Mouse (Mus musculus): ENCODE measurements around the gene Scrn3. TPM values are rescaled to one million over a fixed set of nuclear protein-coding genes. Genes with fewer than 3 reads are reported as not detected.

Scrn3 gene
- polyA plus RNA-seq, 1 experiment from 2014 or later, result 26.3 TPM

- Histone ChIP-seq H3K27me3 (peaks cover 95% of the 10 kb centered on the region), H3K9ac (no peak overlapping the region), H3K4me1 (replicated peaks) (peaks cover 57% of the 10 kb centered on the region), H3K4me3 (replicated peaks) (no peak overlapping the region), H3K9me3 (replicated peaks) (no peaks in the 10 kb centered on the region), H3K36me3 (no peaks in the 10 kb centered on the region), H3K4me2 (0 out of 2 replicates have a peak overlapping the region, but pooled peaks have one; percentile 5), H3K27ac (no peak overlapping the region)
- WGBS (ENCODE audit: insufficient replicate concordance), result under 1% methylated on average over 38 of the region's 38 CpGs
- no peak for ATAC-seq (ENCODE audit: low read depth)
- DNase-seq, result no peak
Measured at GRCm38 (mm10) chr2:73277021-73277708, 35.2 kb upstream of the Scrn3 start.

- Histone ChIP-seq H3K36me3 (no peaks in the 10 kb centered on the region), H3K4me3 (replicated peaks) (no peak overlapping the region), H3K9ac (no peak overlapping the region), H3K4me2 (no peak overlapping the region), H3K27ac (no peak overlapping the region), H3K9me3 (replicated peaks) (no peaks in the 10 kb centered on the region), H3K4me1 (replicated peaks) (peaks cover 54% of the 10 kb centered on the region), H3K27me3 (peaks cover 93% of the 10 kb centered on the region)
- DNase-seq, result no peak
- WGBS (ENCODE audit: insufficient replicate concordance), result 4% methylated on average over 18 of the region's 18 CpGs
- ATAC-seq (ENCODE audit: low read depth), result no peak
Measured at GRCm38 (mm10) chr2:73277709-73278075, 34.7 kb upstream of the Scrn3 start.

- peaks cover 48% of the 10 kb centered on the region for H3K4me1 ChIP-seq (replicated peaks)
- H3K4me2 ChIP-seq, result peak overlapping the region; percentile 28
- no peaks in the 10 kb centered on the region for H3K9me3 ChIP-seq (replicated peaks)
- DNase-seq, result peak; percentile 69
- 2% methylated on average over 20 of the region's 20 CpGs for WGBS (ENCODE audit: insufficient replicate concordance)
- H3K4me3 ChIP-seq (replicated peaks), result peak overlapping the region; percentile 7; the same call in 1 of the 2 replicates
- H3K9ac ChIP-seq, result no peak overlapping the region
- ATAC-seq (ENCODE audit: low read depth), result no peak
- peaks cover 88% of the 10 kb centered on the region for H3K27me3 ChIP-seq
- H3K36me3 ChIP-seq, result no peaks in the 10 kb centered on the region
- no peak overlapping the region for H3K27ac ChIP-seq
Measured at GRCm38 (mm10) chr2:73278131-73278854, 34.1 kb upstream of the Scrn3 start.

GRCm38 (mm10) chr2:73278869-73279268 is 33.5 kb upstream of the Scrn3 start:
- DNase-seq, result no peak
- Histone ChIP-seq H3K9me3 (replicated peaks) (no peaks in the 10 kb centered on the region), H3K4me2 (peak overlapping the region; percentile 28), H3K27ac (no peak overlapping the region), H3K27me3 (peaks cover 83% of the 10 kb centered on the region), H3K36me3 (no peaks in the 10 kb centered on the region), H3K4me3 (replicated peaks) (peak overlapping the region; percentile 7), H3K4me1 (replicated peaks) (peaks cover 43% of the 10 kb centered on the region), H3K9ac (no peak overlapping the region)
- WGBS (ENCODE audit: insufficient replicate concordance), result 1% methylated on average over 17 of the region's 17 CpGs
- no peak for ATAC-seq (ENCODE audit: low read depth)

- ATAC-seq (ENCODE audit: low read depth) (no peak), DNase-seq (no peak)
- peak overlapping the region; percentile 7 for H3K4me3 ChIP-seq (replicated peaks)
- H3K9ac ChIP-seq, result no peak overlapping the region
- H3K27me3 ChIP-seq, result peaks cover 77% of the 10 kb centered on the region
- H3K27ac ChIP-seq, result no peak overlapping the region
- H3K36me3 ChIP-seq, result no peaks in the 10 kb centered on the region
- peak overlapping the region; percentile 28 for H3K4me2 ChIP-seq
- peaks cover 37% of the 10 kb centered on the region for H3K4me1 ChIP-seq (replicated peaks)
- WGBS (ENCODE audit: insufficient replicate concordance), result 3% methylated on average over 31 of the region's 31 CpGs
- H3K9me3 ChIP-seq (replicated peaks), result no peaks in the 10 kb centered on the region
Measured at GRCm38 (mm10) chr2:73279271-73280038, 32.9 kb upstream of the Scrn3 start.

- H3K9ac ChIP-seq, result no peak overlapping the region
- no peak for ATAC-seq (ENCODE audit: low read depth)
- peaks cover 36% of the 10 kb centered on the region for H3K4me1 ChIP-seq (replicated peaks)
- peak overlapping the region; percentile 34 for H3K4me2 ChIP-seq
- no peak overlapping the region for H3K27ac ChIP-seq
- peak overlapping the region; percentile 24 for H3K4me3 ChIP-seq (replicated peaks)
- 3% methylated on average over 33 of the region's 33 CpGs for WGBS (ENCODE audit: insufficient replicate concordance)
- H3K9me3 ChIP-seq (replicated peaks), result no peaks in the 10 kb centered on the region
- peaks cover 71% of the 10 kb centered on the region for H3K27me3 ChIP-seq
- H3K36me3 ChIP-seq, result peaks cover 4% of the 10 kb centered on the region; the same call in 1 of the 2 replicates
- no peak for DNase-seq
Measured at GRCm38 (mm10) chr2:73280356-73281047, 31.9 kb upstream of the Scrn3 start.

GRCm38 (mm10) chr2:73281048-73281661 is 31.2 kb upstream of the Scrn3 start:
- peaks cover 6% of the 10 kb centered on the region for H3K36me3 ChIP-seq
- no peak overlapping the region for H3K27ac ChIP-seq
- H3K4me3 ChIP-seq (replicated peaks), result peak overlapping the region; percentile 24
- no peak overlapping the region for H3K9ac ChIP-seq
- peak overlapping the region; percentile 34 for H3K4me2 ChIP-seq
- peaks cover 36% of the 10 kb centered on the region for H3K4me1 ChIP-seq (replicated peaks)
- DNase-seq (no peak), ATAC-seq (ENCODE audit: low read depth) (no peak)
- H3K27me3 ChIP-seq, result peaks cover 64% of the 10 kb centered on the region
- no peaks in the 10 kb centered on the region for H3K9me3 ChIP-seq (replicated peaks)
- WGBS (ENCODE audit: insufficient replicate concordance), result 10% methylated on average over 22 of the region's 22 CpGs

- Histone ChIP-seq H3K27me3 (peaks cover 59% of the 10 kb centered on the region), H3K36me3 (peaks cover 11% of the 10 kb centered on the region), H3K4me2 (no peak overlapping the region; the same call in 1 of the 2 replicates), H3K9me3 (replicated peaks) (no peaks in the 10 kb centered on the region), H3K9ac (no peak overlapping the region), H3K4me3 (replicated peaks) (no peak overlapping the region; the same call in 1 of the 2 replicates), H3K27ac (no peak overlapping the region), H3K4me1 (replicated peaks) (peaks cover 36% of the 10 kb centered on the region)
- no peak for DNase-seq
- WGBS (ENCODE audit: insufficient replicate concordance), result 15% methylated on average over 7 of the region's 7 CpGs
- no peak for ATAC-seq (ENCODE audit: low read depth)
Measured at GRCm38 (mm10) chr2:73281707-73282106, 30.7 kb upstream of the Scrn3 start.

- Histone ChIP-seq H3K36me3 (peaks cover 37% of the 10 kb centered on the region), H3K27me3 (peaks cover 20% of the 10 kb centered on the region), H3K4me2 (no peak overlapping the region), H3K27ac (no peak overlapping the region), H3K9me3 (replicated peaks) (no peaks in the 10 kb centered on the region), H3K9ac (no peak overlapping the region), H3K4me3 (replicated peaks) (no peak overlapping the region), H3K4me1 (replicated peaks) (peaks cover 11% of the 10 kb centered on the region)
- WGBS (ENCODE audit: insufficient replicate concordance), result 13% methylated on average over 2 of the region's 2 CpGs
- no peak for DNase-seq
- no peak for ATAC-seq (ENCODE audit: low read depth)
Measured at GRCm38 (mm10) chr2:73285630-73286029, 26.8 kb upstream of the Scrn3 start.

- 85% methylated on average over 4 of the region's 4 CpGs for WGBS (ENCODE audit: insufficient replicate concordance)
- no peak overlapping the region for H3K27ac ChIP-seq
- H3K4me2 ChIP-seq, result no peak overlapping the region
- H3K36me3 ChIP-seq, result peaks cover 65% of the 10 kb centered on the region
- ATAC-seq (ENCODE audit: low read depth) (no peak), DNase-seq (no peak)
- H3K4me3 ChIP-seq (replicated peaks), result no peak overlapping the region
- H3K9me3 ChIP-seq (replicated peaks), result no peaks in the 10 kb centered on the region
- no peaks in the 10 kb centered on the region for H3K27me3 ChIP-seq
- H3K9ac ChIP-seq, result no peak overlapping the region
- H3K4me1 ChIP-seq (replicated peaks), result peaks cover 12% of the 10 kb centered on the region
Measured at GRCm38 (mm10) chr2:73291130-73291529, 21.3 kb upstream of the Scrn3 start.
